Mouse (Mus musculus): ENCODE measurements around the gene Sumo2.

DNA sequence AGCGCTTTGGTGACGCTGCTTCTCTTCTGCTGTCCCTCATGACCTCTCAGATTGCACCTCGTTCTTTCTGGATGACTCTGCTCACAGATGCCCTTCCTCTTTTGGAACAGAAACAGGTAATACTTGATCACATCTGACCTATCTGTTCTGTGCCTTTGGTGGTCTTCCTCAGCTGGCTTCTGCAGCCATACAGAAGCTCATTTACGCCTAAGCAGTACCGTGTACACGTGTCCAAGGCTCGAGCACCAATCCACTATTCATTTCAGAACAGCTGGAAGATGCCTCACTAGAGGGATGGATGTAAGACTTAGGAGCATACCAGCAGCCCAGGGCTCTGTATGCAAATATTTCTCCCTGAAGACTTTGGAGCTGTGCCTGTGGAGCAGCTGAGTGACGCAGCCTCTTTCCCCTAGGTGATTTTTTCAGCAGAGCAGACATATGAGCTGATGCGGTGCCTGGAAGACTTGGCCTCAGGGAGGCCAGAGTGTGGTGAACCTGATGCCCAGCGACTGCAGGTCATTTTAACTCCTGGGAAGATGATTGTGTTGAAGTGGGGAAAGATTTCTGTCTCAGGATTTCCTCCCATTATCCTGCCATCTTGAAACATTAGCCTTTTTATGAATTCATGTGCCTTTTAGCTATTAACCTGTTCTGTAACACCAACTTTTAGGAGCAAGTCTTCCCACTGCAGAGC is 47.0 kb upstream of the Sumo2 start:
- TF ChIP-seq CTCF (IDR thresholded peaks at IDR 0.05 in 2 of 3, conservative IDR thresholded peaks at IDR 0.05 in 1 of 3; ENCODE audit: control insufficient read depth in 1 of 3, insufficient read depth in 1 of 3, low read depth in 2 of 3, low read length in 3 of 3, poor library complexity in 1 of 3, severe bottlenecking in 1 of 3) (no peak), ZMIZ1 (IDR thresholded peaks at IDR 0.05; ENCODE audit: low read depth, low read length) (no peak; the same call in none of the 2 replicates), POLR2A (IDR thresholded peaks at IDR 0.05; ENCODE audit: control insufficient read depth in 1 of 2, insufficient read depth in 1 of 2, low read depth in 1 of 2, low read length in 2 of 2, poor library complexity in 1 of 2) (peak in 1 of 2 experiments; percentile 64; a peak in 2 of 4 replicates), GATA1 (IDR thresholded peaks at IDR 0.05; ENCODE audit: low read depth, low read length) (no peak), TBP (IDR thresholded peaks at IDR 0.05; ENCODE audit: low read depth, low read length) (no peak), EP300 (IDR thresholded peaks at IDR 0.05; ENCODE audit: low read depth in 1 of 2, low read length in 2 of 2) (no peak), MYB (IDR thresholded peaks at IDR 0.05; ENCODE audit: low read depth, low read length) (no peak), MAX (IDR thresholded peaks at IDR 0.05; ENCODE audit: low read length) (no peak), NRF1 (IDR thresholded peaks at IDR 0.05; ENCODE audit: insufficient read depth, low read depth, low read length, poor library complexity, severe bottlenecking) (no peak), KAT2A (conservative IDR thresholded peaks at IDR 0.05; ENCODE audit: low read depth, low read length) (no peak), POLR2AphosphoS2 (IDR thresholded peaks at IDR 0.05; ENCODE audit: low read length) (peak; percentile 52; the same call in 1 of the 2 replicates), MAFK (IDR thresholded peaks at IDR 0.05; ENCODE audit: borderline replicate concordance, low read depth, low read length) (no peak)

Measured in MEL (cell line).